In the genomic region with DNA sequence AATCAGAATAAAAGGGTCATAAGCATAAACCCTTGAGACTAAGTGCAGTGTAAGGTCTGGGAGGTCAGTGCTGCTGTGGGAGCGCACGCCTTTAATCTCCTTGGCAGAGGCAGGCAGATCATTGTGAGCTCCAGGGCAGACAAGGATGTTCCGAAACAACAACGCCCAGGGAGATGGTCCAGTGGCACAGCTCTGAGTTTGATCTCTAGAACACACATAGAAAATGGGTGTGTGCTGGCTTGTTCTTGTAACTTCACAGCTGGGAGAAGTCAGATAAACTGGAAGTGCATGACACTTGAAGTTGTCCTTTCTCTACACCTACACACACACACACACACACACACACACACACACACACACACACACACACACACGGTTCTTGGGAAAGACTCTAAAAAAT, we compare ENCODE assay signal across 20 mouse cellular contexts. TPM values are rescaled to one million over a fixed set of nuclear protein-coding genes. Genes with fewer than 3 reads are reported as not detected.
DNase-seq lines count a peak whose midpoint lies in the region; ATAC-seq and TF ChIP-seq lines count a peak whose summit lies in the region.
"Had no signal": no experiment of that assay in that cellular context is flagged by ENCODE, and none has a peak within 500 bp of the region (broad histone marks: within the 10 kb centered on the region; RNA-seq: fewer than 3 reads in every experiment).

No protein-coding gene starts in this region.

- H3K36me3 ChIP-seq in heart, adult 2 months (ENCODE audit: control insufficient read depth, insufficient read depth, low read length): peaks cover 4% of the 10 kb centered on the region
- H3K36me3 ChIP-seq in liver, embryonic 11.5 days (ENCODE audit: control insufficient read depth, insufficient read depth, low read length): peaks cover 16% of the 10 kb centered on the region; the same call in 1 of the 2 replicates
- H3K36me3 ChIP-seq in liver, postnatal 0 days (replicated peaks; ENCODE audit: insufficient read depth, low read length): peaks cover 25% of the 10 kb centered on the region

- peak; percentile 86 for DNase-seq in heart, adult 11 months
- DNase-seq in heart, adult 2 months: no peak
- peak; percentile 74 for DNase-seq in c-Kit-positive CD71-positive TER-119-positive erythroid progenitor cells, embryonic 14.5 days (ENCODE audit: low spot score)
- no peak for DNase-seq in liver, embryonic 11.5 days (ENCODE audit: low spot score)
- peak; percentile 28 for DNase-seq in liver, postnatal 0 days
- DNase-seq in left cerebral cortex, adult 18-20 months (ENCODE audit: low spot score in 2 of 2): no peak
- no peak for DNase-seq in frontal cortex, adult 2 months (ENCODE audit: extremely low spot score in 1 of 2, low spot score in 1 of 2)
- no peak for DNase-seq in gastrocnemius, postnatal 25 days
- DNase-seq: adrenal gland, postnatal 10 days; cerebellum, adult 9-11 months; kidney, postnatal 36 days; lung, postnatal 36 days; right cerebral cortex, adult 18-20 months had no signal

- no peak overlapping the region for H3K4me3 ChIP-seq in heart, adult 2 months
- H3K4me3 ChIP-seq in liver, embryonic 11.5 days (ENCODE audit: low read depth, low read length): no peak overlapping the region
- H3K4me3 ChIP-seq in liver, postnatal 0 days (ENCODE audit: low read depth, low read length): no peak overlapping the region
- H3K4me3 ChIP-seq: embryonic facial prominence, embryonic 10.5 days; forebrain, embryonic 12.5 days; hindbrain, embryonic 15.5 days; kidney, embryonic 15.5 days; lung, embryonic 15.5 days; midbrain, embryonic 15.5 days; neural tube, embryonic 12.5 days had no signal

- H3K4me1 ChIP-seq in heart, adult 2 months (ENCODE audit: control insufficient read depth, insufficient read depth, low read length): peaks cover 12% of the 10 kb centered on the region
- H3K4me1 ChIP-seq in liver, embryonic 11.5 days (replicated peaks; ENCODE audit: control insufficient read depth, insufficient read depth, low read length): peaks cover 19% of the 10 kb centered on the region
- H3K4me1 ChIP-seq in liver, postnatal 0 days (ENCODE audit: insufficient read depth): peaks cover 37% of the 10 kb centered on the region
- H3K4me1 ChIP-seq: hindbrain, embryonic 15.5 days; midbrain, embryonic 15.5 days had no signal

- no peaks in the 10 kb centered on the region for H3K9me3 ChIP-seq in liver, embryonic 11.5 days (ENCODE audit: control insufficient read depth, low read length)
- no peaks in the 10 kb centered on the region for H3K9me3 ChIP-seq in liver, postnatal 0 days (ENCODE audit: low read length)
- H3K9me3 ChIP-seq: embryonic facial prominence, embryonic 10.5 days; forebrain, embryonic 12.5 days; hindbrain, embryonic 15.5 days; kidney, embryonic 15.5 days; lung, embryonic 15.5 days; midbrain, embryonic 15.5 days; neural tube, embryonic 12.5 days had no signal

- intact Hi-C loops in heart, adult 2 months (cut with DNase I): no loop called here

- no peak for TF ChIP-seq POLR2A in heart, adult 2 months (IDR thresholded peaks at IDR 0.05; ENCODE audit: insufficient read depth, low read depth, low read length)

- WGBS in heart, adult 2 months: 29% methylated on average over 5 of the region's 5 CpGs
- WGBS in liver, embryonic 11.5 days: 61% methylated on average over 5 of the region's 5 CpGs
- 55% methylated on average over 5 of the region's 5 CpGs for WGBS in liver, postnatal 0 days (ENCODE audit: insufficient replicate concordance)

- no peak overlapping the region for H3K9ac ChIP-seq in heart, adult 2 months (ENCODE audit: low read depth, low read length)
- no peak overlapping the region for H3K9ac ChIP-seq in liver, embryonic 11.5 days (ENCODE audit: low read depth, low read length)
- no peak overlapping the region for H3K9ac ChIP-seq in liver, postnatal 0 days (replicated peaks)
- H3K9ac ChIP-seq: forebrain, embryonic 12.5 days; hindbrain, embryonic 15.5 days; kidney, embryonic 15.5 days; lung, embryonic 15.5 days; midbrain, embryonic 15.5 days; neural tube, embryonic 12.5 days had no signal

- peak; percentile 85 for ATAC-seq in liver, embryonic 11.5 days (replicated peaks; ENCODE audit: low FRiP score)
- ATAC-seq in liver, postnatal 0 days: peak; percentile 83
- ATAC-seq: midbrain, embryonic 15.5 days had no signal

- no peak for TF ChIP-seq CTCF in heart, adult 2 months (IDR thresholded peaks at IDR 0.05)
- no peak for TF ChIP-seq CTCF in liver, postnatal 0 days (IDR thresholded peaks at IDR 0.05; ENCODE audit: low read depth)

- no peak for TF ChIP-seq EP300 in heart, adult 2 months (IDR thresholded peaks at IDR 0.05; ENCODE audit: insufficient read depth, low read depth, low read length)
- TF ChIP-seq EP300 in liver, postnatal 0 days (IDR thresholded peaks at IDR 0.05; ENCODE audit: low read depth): peak; percentile 36; the same call in 1 of the 2 replicates

- peaks cover 9% of the 10 kb centered on the region for H3K79me2 ChIP-seq in heart, adult 2 months (replicated peaks; ENCODE audit: control insufficient read depth, insufficient read depth, low read length)

- peak overlapping the region; percentile 0; the same call in 1 of the 2 replicates for H3K4me2 ChIP-seq in liver, embryonic 11.5 days
- H3K4me2 ChIP-seq in liver, postnatal 0 days (ENCODE audit: low read depth, low read length): peak overlapping the region; percentile 35
- H3K4me2 ChIP-seq: forebrain, embryonic 12.5 days; hindbrain, embryonic 15.5 days; kidney, embryonic 15.5 days; lung, embryonic 15.5 days; midbrain, embryonic 15.5 days; neural tube, embryonic 12.5 days had no signal

- no peaks in the 10 kb centered on the region for H3K27me3 ChIP-seq in heart, adult 2 months (ENCODE audit: control insufficient read depth, insufficient read depth, low read length)
- no peaks in the 10 kb centered on the region for H3K27me3 ChIP-seq in liver, embryonic 11.5 days (replicated peaks; ENCODE audit: control insufficient read depth, insufficient read depth, low read length)
- no peaks in the 10 kb centered on the region for H3K27me3 ChIP-seq in liver, postnatal 0 days (ENCODE audit: insufficient read depth, low read length)
- H3K27me3 ChIP-seq: forebrain, embryonic 12.5 days; hindbrain, embryonic 15.5 days; kidney, embryonic 15.5 days; lung, embryonic 15.5 days; midbrain, embryonic 15.5 days; neural tube, embryonic 12.5 days had no signal

- H3K27ac ChIP-seq in heart, adult 2 months: no peak overlapping the region
- H3K27ac ChIP-seq in liver, embryonic 11.5 days (ENCODE audit: low read depth, low read length): no peak overlapping the region
- H3K27ac ChIP-seq in liver, postnatal 0 days (ENCODE audit: low read depth): peak overlapping the region; percentile 3; the same call in 1 of the 2 replicates
- H3K27ac ChIP-seq: embryonic facial prominence, embryonic 10.5 days; forebrain, embryonic 12.5 days; hindbrain, embryonic 15.5 days; kidney, embryonic 15.5 days; lung, embryonic 15.5 days; midbrain, embryonic 15.5 days; neural tube, embryonic 12.5 days had no signal

RNA-seq across cellular contexts. Expression of gene Scaf4, which starts 20.3 kb away (rescaled TPM):
- 10 to 100 TPM; 17.8 to 18.8 TPM for total RNA-seq in heart, adult 2 months (2021)
- polyA plus RNA-seq in heart, adult 2 months (2012; rRNA removed): 19.9 and 20.1 TPM in 2 replicates
- 34.7 and 38.4 TPM in 2 replicates for polyA plus RNA-seq in liver, embryonic 11.5 days (2014; fragmentation: Nextera tagmentation; extraction: Ambion mirVana)
- 6.2 TPM in 2 replicates for polyA plus RNA-seq in liver, postnatal 0 days (2015; fragmentation: Nextera tagmentation; extraction: Ambion mirVana)
- total RNA-seq in left cerebral cortex, adult 18-20 months (2021): 10 to 100 TPM; 38.2 to 42.2 TPM
- 49.0 and 53.5 TPM in 2 replicates for polyA plus RNA-seq in frontal cortex, adult 2 months (2012; rRNA removed)
- 10 to 100 TPM; 16.6 to 18.2 TPM for total RNA-seq in gastrocnemius, postnatal 25 days (2021)

RNA-seq across cellular contexts. Expression of gene Sod1, which starts 43.5 kb away (rescaled TPM):
- total RNA-seq in heart, adult 2 months (2021): 100 to 1,000 TPM; 499 to 572 TPM
- 422 and 565 TPM in 2 replicates for polyA plus RNA-seq in heart, adult 2 months (2012; rRNA removed)
- 1,899 and 2,008 TPM in 2 replicates for polyA plus RNA-seq in liver, embryonic 11.5 days (2014; fragmentation: Nextera tagmentation; extraction: Ambion mirVana)
- polyA plus RNA-seq in liver, postnatal 0 days (2015; fragmentation: Nextera tagmentation; extraction: Ambion mirVana): 1,398 and 1,474 TPM in 2 replicates
- 100 to 1,000 TPM; 426 to 447 TPM for total RNA-seq in left cerebral cortex, adult 18-20 months (2021)
- polyA plus RNA-seq in frontal cortex, adult 2 months (2012; rRNA removed): 794 and 821 TPM in 2 replicates
- 100 to 1,000 TPM; 250 to 305 TPM for total RNA-seq in gastrocnemius, postnatal 25 days (2021)

Comparison
In these comparisons a context has a peak if more than half of its experiments do, and no peak if none do; other contexts are left out.
1. DNase-seq: peak in heart, adult 11 months (single experiment), c-Kit-positive CD71-positive TER-119-positive erythroid progenitor cells, embryonic 14.5 days (single experiment) and liver, postnatal 0 days (single experiment); none in heart, adult 2 months (0 of 2), liver, embryonic 11.5 days (single experiment), left cerebral cortex, adult 18-20 months (0 of 2), frontal cortex, adult 2 months (0 of 2) and gastrocnemius, postnatal 25 days (single experiment).